Mouse (Mus musculus): ENCODE measurements around the gene Il6st.

The Il6st gene

DNA sequence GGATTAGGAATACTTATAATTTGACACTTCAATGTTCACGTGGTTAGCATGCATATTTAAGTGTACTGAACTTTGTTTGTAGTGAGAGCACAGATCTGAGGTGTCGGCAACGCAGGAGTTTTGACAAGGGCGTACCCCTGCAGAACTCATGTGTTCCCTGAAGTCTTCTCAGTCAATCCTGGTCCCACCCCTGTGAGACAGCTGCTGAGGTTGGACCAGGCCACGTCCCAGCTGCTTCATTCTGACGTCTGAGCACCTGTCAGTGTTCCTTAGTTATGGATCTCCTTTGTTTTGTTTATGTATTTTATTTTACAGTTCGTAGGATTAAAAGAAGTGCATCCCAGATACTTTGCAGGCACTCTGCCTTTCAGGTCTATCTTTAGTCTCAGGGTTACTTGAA, 19.1 kb downstream of the Il6st start:
- Histone ChIP-seq H3K27me3 (ENCODE audit: insufficient read depth, low read length) (no peaks in the 10 kb centered on the region), H3K36me3 (ENCODE audit: insufficient read depth, low read length) (peaks cover 95% of the 10 kb centered on the region), H3K4me1 (replicated peaks; ENCODE audit: low read depth, low read length) (peaks cover 22% of the 10 kb centered on the region), H3K4me3 (replicated peaks; ENCODE audit: low read length) (no peak overlapping the region), H3K9me3 (ENCODE audit: low read length) (peaks cover 13% of the 10 kb centered on the region)
- no peak for TF ChIP-seq POU5F1 (IDR thresholded peaks at IDR 0.05; ENCODE audit: borderline replicate concordance, low read length)
- TF ChIP-seq CTCF (conservative IDR thresholded peaks at IDR 0.05; ENCODE audit: low read length): no peak
- TF ChIP-seq NANOG (IDR thresholded peaks at IDR 0.05; ENCODE audit: borderline replicate concordance, low read length): no peak

DNA sequence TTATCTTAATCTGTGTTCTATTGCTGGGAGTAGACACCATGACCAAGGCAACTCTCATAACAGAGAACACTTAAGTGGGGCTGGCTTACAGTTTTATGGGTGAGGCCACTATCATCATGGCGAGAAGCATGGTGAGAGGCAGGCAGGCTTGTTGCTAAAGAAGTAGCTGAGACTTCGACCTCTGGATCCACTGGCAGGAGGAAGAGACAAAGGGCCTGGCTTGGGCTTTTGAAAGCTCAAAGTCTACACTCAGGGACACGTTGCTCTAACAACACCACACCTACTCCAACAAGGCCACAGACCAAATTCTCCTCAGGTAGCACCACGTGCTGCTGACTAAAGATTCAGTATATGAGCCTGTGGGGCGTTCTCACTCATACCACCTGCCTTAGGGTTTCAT, 22.4 kb downstream of the Il6st start:
- Histone ChIP-seq H3K36me3 (ENCODE audit: insufficient read depth, low read length) (peaks cover 100% of the 10 kb centered on the region), H3K4me1 (replicated peaks; ENCODE audit: low read depth, low read length) (peaks cover 22% of the 10 kb centered on the region), H3K27me3 (ENCODE audit: insufficient read depth, low read length) (no peaks in the 10 kb centered on the region), H3K9me3 (ENCODE audit: low read length) (peaks cover 13% of the 10 kb centered on the region), H3K4me3 (replicated peaks; ENCODE audit: low read length) (no peak overlapping the region)
- TF ChIP-seq CTCF (conservative IDR thresholded peaks at IDR 0.05; ENCODE audit: low read length): no peak
- no peak for TF ChIP-seq NANOG (IDR thresholded peaks at IDR 0.05; ENCODE audit: borderline replicate concordance, low read length)
- no peak for TF ChIP-seq POU5F1 (IDR thresholded peaks at IDR 0.05; ENCODE audit: borderline replicate concordance, low read length)

DNA sequence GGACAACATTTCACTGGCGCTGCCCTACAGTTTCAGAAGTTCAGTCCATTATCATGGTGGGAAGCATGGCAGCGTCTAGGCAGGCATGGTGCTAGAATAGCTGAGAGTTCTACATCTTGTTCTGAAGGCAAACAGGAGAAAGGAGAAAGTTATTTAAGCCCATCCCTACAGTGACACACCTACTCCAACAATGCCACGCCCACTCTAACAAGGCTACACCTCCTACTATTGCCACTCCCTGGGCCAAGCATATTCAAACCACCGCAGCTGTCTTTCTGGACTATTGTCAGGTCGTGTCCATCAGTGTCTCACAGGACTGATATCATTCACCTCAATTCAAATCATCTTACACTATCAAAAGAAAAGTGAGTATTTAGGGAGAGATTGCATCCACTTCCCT, 22.8 kb downstream of the Il6st start:
- Histone ChIP-seq H3K36me3 (ENCODE audit: insufficient read depth, low read length) (peaks cover 100% of the 10 kb centered on the region), H3K4me1 (replicated peaks; ENCODE audit: low read depth, low read length) (peaks cover 22% of the 10 kb centered on the region), H3K9me3 (ENCODE audit: low read length) (peaks cover 13% of the 10 kb centered on the region), H3K4me3 (replicated peaks; ENCODE audit: low read length) (no peak overlapping the region), H3K27me3 (ENCODE audit: insufficient read depth, low read length) (no peaks in the 10 kb centered on the region)
- TF ChIP-seq NANOG (IDR thresholded peaks at IDR 0.05; ENCODE audit: borderline replicate concordance, low read length) (no peak), POU5F1 (IDR thresholded peaks at IDR 0.05; ENCODE audit: borderline replicate concordance, low read length) (no peak), CTCF (conservative IDR thresholded peaks at IDR 0.05; ENCODE audit: low read length) (no peak)

DNA sequence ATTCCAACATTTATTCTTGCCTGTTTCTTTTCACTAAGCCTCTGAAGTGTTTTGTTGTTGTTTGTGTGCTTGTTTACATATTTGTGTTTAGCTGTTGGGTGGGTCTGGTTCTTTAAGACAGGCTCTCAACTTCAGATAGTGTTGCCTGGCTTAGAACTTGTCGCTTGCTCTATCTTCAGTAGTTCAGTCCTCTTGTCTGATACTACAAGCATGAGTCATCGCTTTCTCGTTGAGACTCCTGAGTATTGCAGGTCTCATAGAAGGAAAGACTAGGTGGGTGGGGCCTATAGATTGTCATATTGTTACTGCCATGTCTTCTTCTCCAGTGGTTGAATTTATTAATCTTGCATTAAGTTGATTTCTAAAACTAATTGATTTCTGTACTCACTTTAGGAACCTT, 26.2 kb downstream of the Il6st start:
- peaks cover 100% of the 10 kb centered on the region for H3K36me3 ChIP-seq (ENCODE audit: insufficient read depth, low read length)
- peaks cover 13% of the 10 kb centered on the region for H3K9me3 ChIP-seq (ENCODE audit: low read length)
- TF ChIP-seq CTCF (conservative IDR thresholded peaks at IDR 0.05; ENCODE audit: low read length) (no peak), NANOG (IDR thresholded peaks at IDR 0.05; ENCODE audit: borderline replicate concordance, low read length) (no peak), POU5F1 (IDR thresholded peaks at IDR 0.05; ENCODE audit: borderline replicate concordance, low read length) (no peak)
- H3K4me3 ChIP-seq (replicated peaks; ENCODE audit: low read length): no peak overlapping the region
- H3K27me3 ChIP-seq (ENCODE audit: insufficient read depth, low read length): no peaks in the 10 kb centered on the region
- peaks cover 19% of the 10 kb centered on the region for H3K4me1 ChIP-seq (replicated peaks; ENCODE audit: low read depth, low read length)

DNA sequence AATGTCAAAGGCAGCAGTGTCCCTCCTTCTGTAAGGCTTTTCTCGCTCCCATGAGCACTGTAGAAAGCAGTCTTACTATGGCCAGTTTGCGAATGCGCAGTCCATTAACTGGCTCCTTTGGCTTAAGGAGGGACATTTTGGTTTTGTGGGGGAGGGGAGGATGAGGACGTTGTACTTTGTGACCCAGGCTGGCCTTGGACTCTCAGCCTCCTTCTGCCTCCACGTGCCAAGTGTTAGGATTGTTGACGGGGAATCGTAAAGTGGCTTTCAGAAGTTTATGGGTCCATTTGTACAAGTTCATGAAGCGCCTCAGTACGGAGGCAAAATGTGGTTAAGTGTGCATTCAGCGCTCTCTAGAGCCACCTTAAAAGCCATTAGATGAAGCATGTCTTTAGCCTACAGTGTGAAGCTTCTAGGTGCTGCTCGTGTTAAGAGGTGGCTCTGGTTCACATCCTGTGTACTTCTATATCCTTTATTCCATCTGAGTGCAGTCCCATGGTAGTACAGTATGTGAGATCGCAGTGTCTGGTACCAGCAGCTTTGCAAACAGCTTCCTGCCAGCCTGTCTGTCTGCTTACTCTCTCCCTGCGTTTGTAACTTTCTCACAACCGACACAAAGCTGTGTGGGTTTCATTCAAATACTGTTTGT, 27.9 kb downstream of the Il6st start:
- 0 out of 2 replicates have a peak, but pooled peaks cover under 1% of the 10 kb centered on the region for H3K9me3 ChIP-seq (ENCODE audit: low read length)
- TF ChIP-seq NANOG (IDR thresholded peaks at IDR 0.05; ENCODE audit: borderline replicate concordance, low read length) (no peak), POU5F1 (IDR thresholded peaks at IDR 0.05; ENCODE audit: borderline replicate concordance, low read length) (no peak), CTCF (conservative IDR thresholded peaks at IDR 0.05; ENCODE audit: low read length) (no peak)
- peaks cover 99% of the 10 kb centered on the region for H3K36me3 ChIP-seq (ENCODE audit: insufficient read depth, low read length)
- no peaks in the 10 kb centered on the region for H3K27me3 ChIP-seq (ENCODE audit: insufficient read depth, low read length)
- peaks cover 14% of the 10 kb centered on the region; the same call in 1 of the 2 replicates for H3K4me1 ChIP-seq (replicated peaks; ENCODE audit: low read depth, low read length)
- no peak overlapping the region for H3K4me3 ChIP-seq (replicated peaks; ENCODE audit: low read length)

DNA sequence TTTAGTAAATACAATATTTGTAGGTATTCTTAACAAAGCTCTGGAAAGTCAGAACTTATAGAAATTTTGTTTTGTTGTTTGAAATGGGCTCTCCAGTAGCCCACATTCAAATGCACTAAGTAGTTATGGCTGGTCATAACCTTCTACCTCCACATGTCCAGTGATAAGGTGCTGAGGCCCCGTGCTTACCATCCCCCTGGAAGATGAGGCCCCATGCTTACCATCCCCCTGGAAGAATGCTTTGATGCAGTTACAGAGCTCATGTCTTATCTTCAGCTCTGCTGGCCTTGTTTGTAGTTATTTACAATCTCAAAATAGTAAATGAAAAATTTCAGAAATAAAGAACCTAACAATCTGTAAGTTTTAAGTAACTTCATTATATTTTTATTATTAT, 28.4 kb downstream of the Il6st start:
- Histone ChIP-seq H3K4me1 (replicated peaks; ENCODE audit: low read depth, low read length) (peaks cover 14% of the 10 kb centered on the region; the same call in 1 of the 2 replicates), H3K9me3 (ENCODE audit: low read length) (no peaks in the 10 kb centered on the region), H3K36me3 (ENCODE audit: insufficient read depth, low read length) (peaks cover 99% of the 10 kb centered on the region), H3K4me3 (replicated peaks; ENCODE audit: low read length) (no peak overlapping the region), H3K27me3 (ENCODE audit: insufficient read depth, low read length) (no peaks in the 10 kb centered on the region)
- no peak for TF ChIP-seq POU5F1 (IDR thresholded peaks at IDR 0.05; ENCODE audit: borderline replicate concordance, low read length)
- no peak for TF ChIP-seq NANOG (IDR thresholded peaks at IDR 0.05; ENCODE audit: borderline replicate concordance, low read length)
- TF ChIP-seq CTCF (conservative IDR thresholded peaks at IDR 0.05; ENCODE audit: low read length): no peak

DNA sequence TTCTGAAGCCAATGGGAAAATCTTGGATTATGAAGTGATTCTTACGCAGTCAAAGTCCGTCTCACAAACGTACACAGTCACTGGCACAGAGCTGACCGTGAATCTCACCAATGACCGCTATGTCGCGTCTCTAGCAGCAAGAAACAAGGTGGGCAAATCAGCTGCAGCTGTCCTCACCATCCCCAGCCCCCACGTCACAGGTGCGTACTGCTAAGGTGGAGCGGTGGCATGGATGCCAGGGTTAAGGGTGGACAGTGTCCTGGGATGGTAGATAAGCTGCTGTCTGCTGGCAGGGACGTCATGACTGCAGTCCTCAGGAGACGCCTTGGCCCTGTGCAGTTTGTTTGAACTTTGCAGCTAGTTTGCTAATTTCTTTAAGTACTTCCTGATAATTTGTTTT, 30.7 kb downstream of the Il6st start:
- no peaks in the 10 kb centered on the region for H3K27me3 ChIP-seq (ENCODE audit: insufficient read depth, low read length)
- H3K4me3 ChIP-seq (replicated peaks; ENCODE audit: low read length): no peak overlapping the region
- peaks cover 14% of the 10 kb centered on the region; the same call in 1 of the 2 replicates for H3K4me1 ChIP-seq (replicated peaks; ENCODE audit: low read depth, low read length)
- peaks cover 98% of the 10 kb centered on the region for H3K36me3 ChIP-seq (ENCODE audit: insufficient read depth, low read length)
- H3K9me3 ChIP-seq (ENCODE audit: low read length): no peaks in the 10 kb centered on the region
- TF ChIP-seq CTCF (conservative IDR thresholded peaks at IDR 0.05; ENCODE audit: low read length): no peak
- TF ChIP-seq POU5F1 (IDR thresholded peaks at IDR 0.05; ENCODE audit: borderline replicate concordance, low read length): no peak
- no peak for TF ChIP-seq NANOG (IDR thresholded peaks at IDR 0.05; ENCODE audit: borderline replicate concordance, low read length)

DNA sequence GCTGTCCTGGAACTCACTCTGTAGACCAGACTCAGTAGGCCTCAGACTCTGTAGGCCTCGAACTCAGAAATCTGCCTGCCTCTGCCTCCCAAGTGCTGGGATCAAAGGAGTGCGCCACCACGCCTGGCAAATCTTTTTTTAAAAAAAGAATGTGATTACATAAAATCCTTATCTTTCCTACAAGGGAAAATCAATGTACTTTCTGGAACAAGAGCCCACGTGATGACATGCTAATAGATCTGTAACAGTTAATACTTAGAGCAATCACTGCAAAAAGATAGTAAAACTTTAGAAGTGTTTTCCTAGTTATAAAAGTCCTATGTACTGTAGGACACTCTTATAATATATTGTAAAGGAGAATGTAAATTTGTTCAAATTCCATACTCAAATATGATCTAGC, 36.2 kb downstream of the Il6st start:
- Histone ChIP-seq H3K4me1 (replicated peaks; ENCODE audit: low read depth, low read length) (peaks cover 25% of the 10 kb centered on the region), H3K36me3 (ENCODE audit: insufficient read depth, low read length) (peaks cover 98% of the 10 kb centered on the region), H3K27me3 (ENCODE audit: insufficient read depth, low read length) (no peaks in the 10 kb centered on the region), H3K4me3 (replicated peaks; ENCODE audit: low read length) (no peak overlapping the region), H3K9me3 (ENCODE audit: low read length) (no peaks in the 10 kb centered on the region)
- TF ChIP-seq POU5F1 (IDR thresholded peaks at IDR 0.05; ENCODE audit: borderline replicate concordance, low read length) (no peak), NANOG (IDR thresholded peaks at IDR 0.05; ENCODE audit: borderline replicate concordance, low read length) (no peak), CTCF (conservative IDR thresholded peaks at IDR 0.05; ENCODE audit: low read length) (no peak)

DNA sequence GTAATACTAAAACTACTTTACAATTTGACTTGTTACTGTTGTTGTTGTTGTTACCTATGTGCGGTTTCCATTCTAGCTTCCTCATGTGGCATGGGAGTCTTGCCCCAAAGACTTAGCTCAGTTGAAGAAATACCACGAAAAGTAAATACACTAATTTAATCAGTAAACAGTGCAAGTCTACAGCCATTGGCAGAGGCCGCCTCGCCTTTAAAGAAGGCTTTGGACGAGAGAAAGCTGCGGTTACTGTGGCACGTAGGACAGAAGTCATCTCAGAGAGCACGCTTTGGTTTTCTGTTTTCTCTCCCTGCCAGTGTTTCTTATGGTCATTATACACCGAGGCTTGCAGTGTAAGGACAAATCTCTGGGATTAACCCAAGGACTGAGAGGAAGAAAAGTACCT, 36.6 kb downstream of the Il6st start:
- H3K4me1 ChIP-seq (replicated peaks; ENCODE audit: low read depth, low read length): peaks cover 25% of the 10 kb centered on the region
- H3K27me3 ChIP-seq (ENCODE audit: insufficient read depth, low read length): no peaks in the 10 kb centered on the region
- peaks cover 98% of the 10 kb centered on the region for H3K36me3 ChIP-seq (ENCODE audit: insufficient read depth, low read length)
- no peak overlapping the region for H3K4me3 ChIP-seq (replicated peaks; ENCODE audit: low read length)
- no peaks in the 10 kb centered on the region for H3K9me3 ChIP-seq (ENCODE audit: low read length)
- TF ChIP-seq POU5F1 (IDR thresholded peaks at IDR 0.05; ENCODE audit: borderline replicate concordance, low read length) (no peak), NANOG (IDR thresholded peaks at IDR 0.05; ENCODE audit: borderline replicate concordance, low read length) (no peak), CTCF (conservative IDR thresholded peaks at IDR 0.05; ENCODE audit: low read length) (no peak)
